Mouse (Mus musculus) right cerebral cortex, postnatal 14 days (tissue): ENCODE data around the gene Cox7a1.
"Not testable (repeated sequence)": the region's sequence is repeated elsewhere in the genome, so short reads cannot be mapped to it uniquely, and the experiment has no call there.

Source experiments
- DNase-seq: peaks from one replicate; pipeline ENCODE4 v3.0.0; 2022

Cox7a1 gene

GRCm38 (mm10) chr7:30193581-30194100, 9.7 kb downstream of the Cox7a1 start:
- peak; percentile 66 for DNase-seq

GRCm38 (mm10) chr7:30194101-30194831, 10.3 kb downstream of the Cox7a1 start:
- peak; percentile 50 for DNase-seq

- DNase-seq, result peak; percentile 98
Observed at GRCm38 (mm10) chr7:30194884-30195283, 10.9 kb downstream of the Cox7a1 start.

GRCm38 (mm10) chr7:30195461-30195860, 11.5 kb downstream of the Cox7a1 start:
- no peak for DNase-seq

GRCm38 (mm10) chr7:30196171-30196570, 12.2 kb downstream of the Cox7a1 start:
- no peak for DNase-seq

GRCm38 (mm10) chr7:30197592-30198129, 13.7 kb downstream of the Cox7a1 start:
- DNase-seq, result no peak

GRCm38 (mm10) chr7:30198481-30198971, 14.6 kb downstream of the Cox7a1 start, which contains the start of gene Capns1:
Gene Capns1, minus strand, starts transcription at chr7:30198811.
- DNase-seq, result no peak

GRCm38 (mm10) chr7:30199498-30200139, 15.7 kb downstream of the Cox7a1 start:
- DNase-seq, result no peak

- DNase-seq, result no peak
Observed at GRCm38 (mm10) chr7:30200200-30200599, 16.3 kb downstream of the Cox7a1 start.

GRCm38 (mm10) chr7:30200661-30201060, 16.7 kb downstream of the Cox7a1 start:
- not testable (repeated sequence) for DNase-seq

- no peak for DNase-seq
Observed at GRCm38 (mm10) chr7:30202895-30203690, 19.1 kb downstream of the Cox7a1 start.

GRCm38 (mm10) chr7:30204380-30204779, 20.4 kb downstream of the Cox7a1 start:
- no peak for DNase-seq

GRCm38 (mm10) chr7:30205383-30205782, 21.4 kb downstream of the Cox7a1 start:
- no peak for DNase-seq

- DNase-seq, result not testable (repeated sequence)
Observed at GRCm38 (mm10) chr7:30206364-30206763, 22.4 kb downstream of the Cox7a1 start.

GRCm38 (mm10) chr7:30211025-30211424, 27.1 kb downstream of the Cox7a1 start:
- DNase-seq, result no peak

GRCm38 (mm10) chr7:30213881-30214280, 29.9 kb downstream of the Cox7a1 start:
- no peak for DNase-seq

GRCm38 (mm10) chr7:30215875-30216274, 31.9 kb downstream of the Cox7a1 start:
- no peak for DNase-seq

GRCm38 (mm10) chr7:30216723-30217151, 32.8 kb downstream of the Cox7a1 start:
- peak; percentile 81 for DNase-seq

- no peak for DNase-seq
Observed at GRCm38 (mm10) chr7:30217277-30217676, 33.3 kb downstream of the Cox7a1 start.

GRCm38 (mm10) chr7:30219293-30220007, 35.5 kb downstream of the Cox7a1 start:
- DNase-seq, result peak; percentile 42

GRCm38 (mm10) chr7:30220008-30220356, 36.0 kb downstream of the Cox7a1 start:
- DNase-seq, result no peak

- no peak for DNase-seq
Observed at GRCm38 (mm10) chr7:30221433-30221832, 37.5 kb downstream of the Cox7a1 start.
